Mouse (Mus musculus): ENCODE data around the gene Gm20388.

- TF ChIP-seq ZNF384 (IDR thresholded peaks at IDR 0.05; ENCODE audit: low read depth, low read length) = no peak
- TF ChIP-seq ZC3H11A (IDR thresholded peaks at IDR 0.05; ENCODE audit: borderline replicate concordance, low read depth, low read length) = no peak
- no peak for TF ChIP-seq HCFC1 (IDR thresholded peaks at IDR 0.05; ENCODE audit: borderline replicate concordance, insufficient read depth, low read length)
Observed at GRCm38 (mm10) chr8:122299581-122300254, 2389.1 kb downstream of the Gm20388 start.
